Mouse (Mus musculus) layer of hippocampus, postnatal 14 days (tissue): ENCODE results near the gene Egfl7. TPM values are rescaled to one million over a fixed set of nuclear protein-coding genes. Genes with fewer than 3 reads are reported as not detected.

Experiments used
- DNase-seq, 2 experiments: peaks; one replicate each; pipeline ENCODE4 v3.0.0; 2021 to 2022; ENCODE audit warnings: low spot score in 2 of 2, mixed read lengths in 1 of 2
- total RNA-seq, 2 experiments: library from RNA; stranded (reverse); gene quantifications; 2 replicates each; pipeline ENCODE4 v1.2.3; 2021

The Egfl7 gene
- total RNA-seq, 2 experiments from 2014 or later, result 80.2 to 84.1 TPM

GRCm38 (mm10) chr2:26561351-26562016 lies 18.3 kb upstream of the Egfl7 start:
- DNase-seq, result peak; percentile 45 to 65

- peak in 1 of 2 experiments; percentile 39 for DNase-seq
Measured at GRCm38 (mm10) chr2:26566221-26566620, 13.6 kb upstream of the Egfl7 start.

DNA sequence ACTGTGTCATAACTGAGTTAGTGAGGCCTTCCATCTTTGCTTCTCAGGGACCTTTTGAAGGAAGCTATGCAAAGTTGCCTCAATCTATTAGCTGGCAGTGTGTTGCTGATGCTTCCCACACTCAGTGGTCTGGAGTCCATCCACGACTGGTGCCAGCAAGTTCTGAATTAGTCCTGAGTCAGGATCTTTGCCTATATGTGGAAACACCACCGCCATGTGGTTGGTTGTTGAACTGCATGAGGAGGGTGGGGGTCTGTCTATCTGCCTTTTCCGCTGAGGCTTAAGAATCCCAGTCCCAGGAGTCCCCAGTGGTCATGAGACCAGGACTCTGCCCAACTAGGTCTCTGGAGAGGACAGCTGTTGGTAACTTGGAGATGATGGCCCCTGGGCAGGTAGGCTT lies 9.8 kb upstream of the Egfl7 start:
- DNase-seq, result peak; percentile 61

DNA sequence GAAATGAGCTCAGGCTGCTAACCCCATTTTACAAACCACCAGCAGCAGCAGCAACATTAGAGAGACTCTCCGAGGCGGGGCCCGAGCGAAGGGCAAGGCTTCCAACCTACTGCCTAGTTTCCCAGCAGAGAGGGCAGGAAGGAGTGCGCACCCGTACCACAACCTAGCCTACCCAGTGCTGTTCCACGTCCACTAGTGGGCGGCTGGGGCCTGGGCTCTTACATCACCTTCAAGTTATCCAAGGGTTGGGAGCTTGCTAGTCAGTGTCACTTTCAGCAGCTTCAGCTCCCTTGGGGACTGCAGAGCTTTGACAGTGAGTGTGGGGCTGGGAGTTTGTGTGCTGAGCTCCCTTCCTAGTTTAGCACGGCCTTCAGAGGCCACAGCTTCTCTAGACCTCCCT lies 8.4 kb upstream of the Egfl7 start:
- DNase-seq, result no peak

- no peak for DNase-seq
Measured at GRCm38 (mm10) chr2:26571826-26572225, 8.0 kb upstream of the Egfl7 start.

DNA sequence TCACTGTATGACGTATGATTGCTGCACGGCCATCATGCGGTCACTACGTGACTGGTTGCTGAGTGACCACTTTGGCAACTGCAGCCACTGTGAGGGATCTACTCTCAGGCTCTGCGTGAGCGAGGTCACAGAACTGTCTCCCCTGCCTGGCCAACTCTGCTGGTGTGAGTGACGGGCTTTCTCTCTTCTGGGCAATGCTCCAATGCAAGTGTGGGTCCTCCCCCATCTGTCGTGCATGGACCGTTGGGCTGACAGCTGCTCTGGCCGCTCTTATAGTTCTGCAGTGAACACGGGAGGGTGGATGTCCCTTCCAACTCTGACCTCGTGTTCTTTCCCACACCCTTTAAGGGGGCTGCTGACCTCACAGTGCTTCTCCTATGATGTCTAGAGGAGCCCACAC lies 6.4 kb upstream of the Egfl7 start:
- DNase-seq, result peak in 1 of 2 experiments; percentile 40

- no peak for DNase-seq
Measured at GRCm38 (mm10) chr2:26573807-26574206, 6.0 kb upstream of the Egfl7 start.

DNA sequence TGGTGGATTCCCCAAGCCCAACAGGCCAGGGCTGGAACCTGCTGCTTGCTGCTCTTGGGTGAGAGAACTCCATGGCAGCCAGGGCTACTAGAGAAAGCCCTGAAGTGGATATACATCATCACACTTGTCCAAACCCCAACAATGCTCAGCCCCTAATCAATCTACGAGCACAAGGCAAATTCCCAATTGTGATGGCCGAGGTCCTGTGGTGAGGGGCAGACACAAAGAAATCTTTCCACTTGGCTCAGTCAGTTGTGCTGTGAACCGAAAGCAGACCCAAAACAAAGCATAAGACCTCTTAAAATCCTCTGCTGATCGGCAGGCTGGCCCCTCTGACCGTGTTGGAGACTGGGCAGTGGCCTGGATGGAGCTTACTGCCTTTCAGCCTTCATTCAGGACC lies 5.0 kb upstream of the Egfl7 start:
- no peak for DNase-seq

DNA sequence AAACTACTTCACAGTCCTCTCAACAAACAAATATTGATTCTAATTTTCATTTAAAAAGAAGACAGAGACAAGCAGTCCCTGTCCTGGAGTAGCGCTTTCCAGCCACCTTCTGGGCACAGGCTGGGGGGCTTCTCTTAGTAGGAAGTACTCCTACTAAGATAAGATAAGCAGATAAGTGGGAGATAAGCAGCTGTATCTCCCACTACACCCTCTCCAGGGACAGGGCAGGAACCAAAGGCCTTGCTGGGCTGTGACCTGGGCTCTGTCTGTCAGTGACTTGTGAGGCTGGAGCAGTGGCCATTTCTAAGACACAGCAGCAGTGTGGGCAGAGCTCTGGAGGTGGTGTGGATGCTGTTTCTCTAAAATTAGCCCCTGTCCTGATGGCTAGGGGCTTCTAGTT lies 4.4 kb upstream of the Egfl7 start:
- DNase-seq, result no peak

GRCm38 (mm10) chr2:26575865-26576264 lies 3.9 kb upstream of the Egfl7 start:
- DNase-seq, result no peak

GRCm38 (mm10) chr2:26576462-26576861 lies 3.4 kb upstream of the Egfl7 start:
- DNase-seq, result no peak

- no peak for DNase-seq
Measured at GRCm38 (mm10) chr2:26578369-26578768, 1.4 kb upstream of the Egfl7 start.

GRCm38 (mm10) chr2:26580751-26581150 lies 937 bp downstream of the Egfl7 start:
- no peak for DNase-seq

GRCm38 (mm10) chr2:26582203-26582602 lies 2.4 kb downstream of the Egfl7 start:
- no peak for DNase-seq

- DNase-seq, result no peak
Measured at GRCm38 (mm10) chr2:26582741-26583140, 2.9 kb downstream of the Egfl7 start.

DNA sequence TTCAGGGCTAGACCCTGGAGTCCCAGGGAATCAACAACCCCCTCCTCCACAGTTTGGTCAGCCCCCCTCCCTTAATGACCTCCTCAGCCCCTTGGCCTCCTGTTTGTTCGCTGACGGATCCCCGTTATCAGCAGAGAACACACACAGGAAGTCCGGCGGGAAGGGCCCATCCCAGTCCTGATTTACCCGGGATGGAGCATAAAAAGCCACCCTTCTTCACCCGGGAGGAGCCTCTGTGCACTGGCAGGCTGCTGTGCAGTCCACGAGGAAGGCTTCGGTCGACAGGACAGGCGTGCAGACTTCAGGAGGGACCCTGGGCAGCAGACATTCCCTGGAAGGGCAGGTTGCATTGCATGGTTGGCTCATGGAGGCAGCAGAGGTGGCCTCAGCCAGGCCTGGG lies 3.8 kb downstream of the Egfl7 start:
- DNase-seq, result no peak

GRCm38 (mm10) chr2:26585713-26586112 lies 5.9 kb downstream of the Egfl7 start:
- no peak for DNase-seq

- peak; percentile 65 to 68 for DNase-seq
Measured at GRCm38 (mm10) chr2:26586294-26587043, 6.7 kb downstream of the Egfl7 start, which contains the start of gene Gm20532. Gene Gm20532 (plus strand): TSS chr2:26586639.

GRCm38 (mm10) chr2:26587044-26587405 lies 7.2 kb downstream of the Egfl7 start:
- DNase-seq, result no peak

- DNase-seq, result no peak
Measured at GRCm38 (mm10) chr2:26588573-26588972, 8.8 kb downstream of the Egfl7 start.

- DNase-seq, result no peak
Measured at GRCm38 (mm10) chr2:26589284-26589683, 9.5 kb downstream of the Egfl7 start.

- no peak for DNase-seq
Measured at GRCm38 (mm10) chr2:26590282-26590681, 10.5 kb downstream of the Egfl7 start.

DNA sequence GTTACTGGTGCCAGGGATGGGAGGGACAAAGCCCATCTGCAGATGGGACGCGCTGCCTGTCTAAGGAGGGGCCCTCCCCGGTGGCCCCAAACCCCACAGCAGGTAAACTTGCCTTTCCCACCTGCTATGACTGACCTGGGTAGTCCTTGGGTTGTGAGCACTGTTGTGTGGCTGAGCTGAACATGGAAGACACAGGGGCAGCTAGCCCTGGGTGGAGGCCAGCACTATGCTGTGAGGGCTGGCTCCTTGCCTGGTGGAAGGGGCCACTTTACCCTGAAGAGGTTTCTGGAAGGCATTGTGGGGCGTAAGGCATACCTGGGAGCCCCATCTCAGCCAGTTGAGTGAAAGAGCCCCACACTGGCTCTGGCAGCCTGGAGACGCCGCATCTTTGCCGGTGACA lies 11.1 kb downstream of the Egfl7 start:
- DNase-seq, result no peak
